Mouse (Mus musculus): Measurements from ENCODE around the gene Gm20388.

Gene Gm20388

DNA sequence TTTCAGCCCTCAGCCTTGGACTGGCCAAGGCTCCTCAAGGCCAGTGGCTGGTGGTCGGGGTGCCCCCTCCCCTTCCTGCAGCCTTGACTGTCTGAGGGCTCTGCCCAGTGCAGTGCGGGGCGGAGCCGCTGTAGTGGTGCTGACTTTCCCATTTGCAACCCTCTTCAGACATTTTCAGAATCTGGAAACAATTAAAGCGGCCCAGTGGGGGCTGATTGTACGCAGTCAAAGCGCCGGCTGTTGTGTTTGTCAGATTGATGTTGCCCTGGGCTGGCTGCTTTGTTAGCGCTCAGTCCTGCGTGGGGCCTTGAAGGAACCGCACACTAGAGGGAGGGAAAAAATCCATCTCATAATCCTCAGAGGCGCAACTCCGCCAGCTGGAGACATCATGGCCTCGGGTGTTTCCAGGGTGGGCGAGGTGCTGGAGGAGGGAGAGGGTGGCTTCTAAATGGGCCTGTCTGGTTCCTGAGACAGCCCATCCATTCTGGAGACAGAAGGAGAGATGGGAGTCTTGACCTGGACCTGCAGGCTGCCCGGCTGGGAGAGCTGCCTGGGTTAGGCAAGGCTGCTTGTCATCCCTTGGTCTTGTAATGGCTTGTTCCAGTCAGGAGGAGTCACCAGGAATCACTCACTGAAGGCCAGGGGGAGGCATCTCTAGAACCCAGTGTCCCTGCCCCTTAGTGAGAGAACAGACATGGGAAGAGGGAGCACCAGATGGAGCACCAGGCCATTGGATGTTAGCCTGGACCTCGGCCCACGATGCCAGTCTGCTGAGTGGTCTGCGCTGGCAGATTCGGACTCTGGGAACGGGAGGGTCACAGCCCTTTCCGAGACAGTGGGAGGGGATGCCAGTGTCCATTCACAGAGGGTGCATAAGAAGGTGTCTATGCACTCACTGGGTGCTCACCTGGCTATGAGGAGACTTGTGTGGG, 388.2 kb downstream of the Gm20388 start:
- DNase-seq, result peak; percentile 91

DNA sequence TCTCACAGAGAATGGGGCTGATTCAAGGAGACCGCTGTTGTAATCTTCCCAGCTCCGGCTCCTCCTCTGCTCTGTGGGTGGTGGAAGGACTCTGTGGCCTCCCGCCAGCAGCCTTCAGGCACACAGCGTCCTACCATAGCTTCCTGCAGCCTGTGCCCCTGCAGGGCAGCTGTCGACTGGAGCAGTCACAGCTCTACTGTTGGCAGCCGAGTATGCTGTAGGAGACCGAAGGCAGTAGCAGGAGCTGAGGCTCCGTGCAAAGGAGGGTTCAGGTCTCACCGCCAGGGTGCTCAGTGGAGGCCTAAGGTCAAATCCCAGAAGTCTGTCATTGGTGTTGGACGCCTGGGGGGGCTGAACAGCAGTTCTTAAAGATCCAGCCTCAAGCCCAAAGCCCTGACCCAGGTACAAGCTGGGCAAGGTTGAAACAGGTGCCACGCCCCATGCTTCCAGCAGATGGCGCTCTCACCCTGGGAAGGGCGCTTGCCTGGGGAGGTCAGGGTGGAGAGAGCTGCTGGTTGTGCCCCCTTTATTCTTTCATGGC, 390.0 kb downstream of the Gm20388 start:
- DNase-seq, result peak; percentile 74

DNA sequence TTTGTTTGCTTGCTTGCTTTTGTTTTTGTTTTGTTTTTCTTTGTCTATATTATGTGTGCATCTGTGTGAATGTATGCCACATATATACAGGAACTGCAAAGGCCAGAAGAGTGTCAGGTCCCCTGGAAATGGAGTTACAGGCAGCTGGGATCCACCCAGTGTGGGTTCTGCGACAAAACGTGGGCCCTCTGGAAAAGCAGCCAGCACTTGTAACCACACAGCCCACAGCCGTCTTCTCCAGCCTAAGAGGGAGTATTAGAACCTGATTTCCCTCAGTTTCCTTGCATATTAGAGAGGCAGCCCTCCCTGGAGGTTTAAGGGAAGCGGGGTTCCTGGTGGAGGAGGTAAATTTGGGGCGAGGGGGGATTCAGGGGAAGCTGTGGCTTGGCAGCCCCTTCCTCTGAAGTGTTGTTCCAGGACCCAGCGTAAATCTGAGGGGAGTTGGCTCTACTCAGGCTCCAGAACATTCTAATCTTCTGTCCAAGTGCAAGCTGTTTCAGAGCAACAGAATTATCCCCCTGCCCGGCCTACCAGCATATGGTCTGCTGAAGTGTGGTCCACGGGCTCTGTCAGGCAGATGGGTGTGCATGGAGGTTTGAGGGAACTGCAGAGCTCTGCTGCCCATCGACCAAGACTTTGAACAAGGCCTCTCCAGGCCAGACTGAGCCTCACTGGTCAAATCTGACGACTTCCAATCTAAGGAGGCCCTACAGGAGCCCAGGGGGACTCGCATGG, 392.5 kb downstream of the Gm20388 start:
- no peak for DNase-seq

GRCm38 (mm10) chr8:120304097-120304496, 393.5 kb downstream of the Gm20388 start:
- DNase-seq, result peak; percentile 59

GRCm38 (mm10) chr8:120305800-120306385, 395.3 kb downstream of the Gm20388 start:
- no peak for DNase-seq

DNA sequence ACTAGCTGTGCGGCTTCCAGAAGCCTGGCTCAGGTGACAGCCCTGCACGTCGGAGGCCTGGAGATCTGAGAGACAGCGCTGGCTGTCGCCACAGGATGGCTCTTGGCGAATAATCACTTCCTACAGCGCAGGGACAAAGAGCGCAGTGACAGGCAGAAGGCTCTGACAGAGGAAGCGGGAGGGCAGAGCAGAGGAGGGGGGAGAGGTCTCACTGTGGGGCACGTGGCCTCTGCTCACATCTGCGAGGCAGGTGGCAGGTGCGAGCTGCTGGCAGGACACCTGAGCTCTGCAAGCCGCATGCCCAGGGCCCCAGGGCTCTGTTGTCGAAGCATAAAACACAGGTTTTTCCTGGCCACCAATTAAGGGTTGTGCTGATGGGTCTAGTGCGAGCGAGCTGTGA, 396.5 kb downstream of the Gm20388 start:
- peak; percentile 70 for DNase-seq

- DNase-seq, result no peak
Observed at GRCm38 (mm10) chr8:120307528-120307927, 396.9 kb downstream of the Gm20388 start.

DNA sequence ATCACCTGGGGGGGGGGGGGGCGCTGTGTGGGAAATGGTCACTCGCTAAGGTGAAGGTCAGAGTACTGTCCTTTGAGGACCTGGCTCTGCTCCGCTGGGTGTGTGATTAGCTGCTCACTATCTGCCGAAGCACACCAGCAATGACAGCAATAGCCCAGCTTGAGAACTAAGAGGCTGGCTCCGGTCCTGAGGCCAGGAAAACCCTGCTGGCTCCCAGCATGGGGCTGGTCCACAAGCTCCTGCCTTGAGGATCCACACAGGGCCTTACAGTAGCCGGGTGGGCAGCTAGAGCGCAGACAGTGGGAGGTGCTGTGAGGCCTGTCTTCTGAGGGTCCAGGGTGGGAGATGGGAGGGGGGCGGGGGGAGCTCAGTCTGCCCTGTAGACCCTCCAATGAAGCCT, 397.5 kb downstream of the Gm20388 start:
- DNase-seq, result no peak

DNA sequence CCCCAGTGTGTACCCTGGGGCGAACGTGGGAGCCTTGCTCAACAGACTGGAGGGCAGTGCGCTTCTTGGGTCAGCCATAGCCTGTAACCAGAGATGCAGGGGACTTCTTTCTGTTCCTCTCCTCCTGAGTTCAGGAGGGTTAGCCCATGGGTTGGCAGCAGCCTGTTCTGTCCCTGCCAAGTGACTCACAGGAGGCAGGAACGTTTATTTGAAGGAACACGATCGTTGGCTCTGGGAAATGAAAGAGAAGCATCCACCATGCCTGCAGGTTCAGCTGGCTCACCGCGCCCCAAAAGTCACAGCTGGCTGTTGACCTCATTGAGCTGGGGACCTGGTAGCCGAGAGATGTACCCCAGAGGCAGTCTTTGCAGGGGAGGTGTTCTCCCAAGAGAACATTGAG, 397.9 kb downstream of the Gm20388 start:
- no peak for DNase-seq

DNA sequence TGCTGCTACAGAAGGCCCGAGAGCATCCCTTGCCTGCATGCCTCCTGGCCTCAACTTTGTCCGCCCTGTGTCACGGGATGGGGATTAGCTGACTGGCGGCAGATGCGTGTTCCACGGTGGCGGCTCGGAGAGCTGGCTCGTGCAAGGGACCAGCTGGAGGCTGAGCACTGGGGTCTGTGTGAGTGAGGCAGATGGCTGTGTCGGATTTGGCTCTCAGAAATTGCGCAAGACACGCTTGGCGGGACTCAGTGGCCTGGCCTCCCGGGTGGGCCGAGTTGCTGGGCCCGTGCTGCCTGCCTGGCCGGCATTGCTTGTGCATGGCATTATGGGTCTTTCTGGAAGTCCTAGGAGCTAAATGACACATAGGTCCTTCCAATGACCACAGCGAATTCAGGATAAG, 398.7 kb downstream of the Gm20388 start:
- peak; percentile 68 for DNase-seq

- DNase-seq, result no peak
Observed at GRCm38 (mm10) chr8:120310063-120310462, 399.4 kb downstream of the Gm20388 start.

DNA sequence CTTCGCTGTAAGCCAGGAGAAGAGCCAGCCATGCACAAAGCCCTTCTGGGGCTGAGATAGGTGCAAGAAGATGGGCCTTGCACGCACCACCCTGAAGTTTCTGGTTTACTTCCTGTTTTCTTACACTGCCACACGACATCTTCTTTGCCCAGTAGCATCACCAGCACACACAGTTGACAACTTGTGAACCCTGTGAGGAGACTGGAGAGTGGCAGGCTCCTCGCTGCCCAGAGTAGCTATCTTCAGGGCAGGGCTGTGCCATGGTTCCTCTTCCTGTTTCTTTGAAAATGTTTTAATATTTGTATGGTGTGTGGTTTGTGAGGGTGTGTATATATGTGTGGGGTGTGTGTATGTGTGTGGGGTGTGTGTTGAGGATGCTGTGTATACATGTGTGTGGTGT, 401.8 kb downstream of the Gm20388 start:
- no peak for DNase-seq

DNA sequence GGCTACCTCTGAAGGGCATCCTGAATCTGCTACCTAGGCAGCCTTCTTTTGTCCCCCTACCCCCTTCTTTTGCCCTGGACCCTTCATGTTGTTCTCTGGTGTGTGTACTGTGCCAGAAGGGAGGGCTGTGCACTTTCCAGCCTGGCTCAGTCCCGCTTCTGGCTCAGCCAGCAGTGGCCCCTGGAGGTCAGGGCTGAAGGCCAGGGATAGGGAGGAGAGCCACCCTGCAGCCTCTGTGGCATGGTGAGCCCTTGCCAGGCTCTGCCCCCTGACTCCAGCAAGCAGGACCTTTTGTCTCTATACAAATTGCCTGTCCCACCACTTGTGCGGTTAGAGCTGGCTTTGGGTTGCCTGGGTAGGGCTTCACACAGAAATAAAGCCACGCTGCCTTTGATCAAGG, 403.0 kb downstream of the Gm20388 start:
- DNase-seq, result no peak

DNA sequence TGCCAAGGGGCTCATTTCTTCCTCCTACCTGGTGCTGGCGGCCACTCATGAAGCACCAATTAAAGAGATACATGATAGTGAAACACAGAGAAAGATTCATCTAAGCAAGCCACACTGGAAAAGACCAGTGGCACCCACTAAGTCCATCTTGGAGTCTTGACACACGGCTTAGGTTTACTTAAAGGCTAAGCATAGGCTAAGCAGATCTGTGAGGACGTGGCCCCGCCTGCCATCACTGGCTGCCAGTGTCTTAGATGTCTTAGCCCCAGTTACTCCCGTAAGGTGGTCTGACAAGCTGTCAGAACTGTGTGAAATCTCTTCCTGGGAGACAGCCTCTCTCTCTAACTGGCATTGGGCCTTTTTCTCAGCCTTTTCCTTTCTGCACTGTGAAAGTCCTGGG, 404.3 kb downstream of the Gm20388 start:
- DNase-seq, result no peak

GRCm38 (mm10) chr8:120315644-120316043, 405.0 kb downstream of the Gm20388 start:
- no peak for DNase-seq

DNA sequence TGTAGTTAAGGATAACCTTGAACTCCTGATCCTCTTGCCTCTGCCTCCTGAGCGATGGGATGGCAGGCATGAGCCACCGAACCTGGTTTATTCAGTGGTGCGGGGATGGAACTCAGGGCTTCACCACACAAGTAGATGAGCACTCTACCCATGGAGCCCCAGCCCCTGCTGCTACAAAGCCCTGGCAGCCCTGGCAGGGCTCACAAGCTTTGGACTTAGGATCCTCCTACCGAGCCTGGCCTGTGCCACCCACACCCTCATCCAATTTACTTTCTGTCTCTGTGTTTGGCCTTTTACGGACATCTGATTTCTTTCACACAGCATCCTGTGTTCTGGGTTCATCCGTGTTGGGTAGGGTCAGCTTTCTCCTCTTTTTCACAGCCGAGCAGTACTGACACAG, 406.1 kb downstream of the Gm20388 start:
- DNase-seq, result no peak

DNA sequence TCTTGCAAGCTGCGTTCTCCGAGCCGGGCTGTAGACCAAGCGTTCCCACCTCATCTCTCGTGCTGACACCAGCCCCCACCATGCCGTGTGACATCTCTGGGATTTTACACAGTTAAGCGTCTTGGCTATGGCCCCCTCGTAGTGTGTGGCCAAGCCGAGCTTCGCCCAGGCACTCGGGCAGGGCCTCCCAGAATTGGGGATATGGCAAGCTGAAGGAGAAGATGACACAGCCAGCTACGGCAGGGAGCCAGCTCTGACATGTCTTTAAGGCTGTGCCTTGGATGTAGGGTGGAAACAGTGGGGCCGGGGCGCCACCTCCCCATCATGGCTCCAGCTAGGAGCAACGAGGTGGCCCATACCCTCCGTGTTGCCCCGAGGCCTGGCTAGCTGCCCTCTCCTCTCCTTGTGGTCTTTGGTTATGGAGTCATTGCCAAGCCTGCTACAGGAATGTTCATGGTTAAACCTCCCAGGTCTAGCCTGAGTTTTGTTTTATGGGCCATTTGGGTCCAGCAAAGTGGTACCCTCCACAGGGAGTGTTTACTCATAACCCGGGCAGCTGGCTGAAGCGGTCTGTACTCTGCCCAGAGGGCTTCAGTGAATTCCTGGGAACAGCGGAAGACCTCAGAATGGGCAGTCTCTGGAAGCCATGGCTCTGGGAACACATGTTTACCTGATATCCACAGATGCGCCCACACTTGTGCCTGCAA, 406.6 kb downstream of the Gm20388 start:
- no peak for DNase-seq

DNA sequence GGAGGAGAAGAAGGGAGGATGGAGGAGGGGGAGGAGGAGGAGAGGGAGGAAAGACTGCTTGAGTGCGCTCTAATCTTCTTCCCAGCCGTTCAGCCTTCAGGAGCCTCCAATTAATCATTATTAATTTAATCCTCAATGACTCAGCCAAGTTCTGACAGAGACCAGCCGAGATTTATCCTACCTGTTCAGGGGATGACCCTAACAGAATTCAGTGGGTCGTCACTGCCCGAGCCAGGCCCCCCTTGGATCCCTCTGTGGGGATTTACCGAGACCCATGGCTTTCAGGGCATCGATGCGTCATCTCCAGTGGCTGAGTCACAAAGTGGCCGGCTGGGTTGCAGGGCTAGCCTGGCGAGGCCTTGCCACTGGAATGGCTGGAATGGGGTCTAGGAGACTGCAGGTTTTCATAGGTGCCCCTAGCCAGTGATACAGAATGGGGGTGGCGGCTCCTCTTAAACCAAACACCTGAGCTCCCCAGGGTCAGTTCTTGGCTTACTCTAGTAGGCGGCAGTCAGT, 407.9 kb downstream of the Gm20388 start:
- no peak for DNase-seq

DNA sequence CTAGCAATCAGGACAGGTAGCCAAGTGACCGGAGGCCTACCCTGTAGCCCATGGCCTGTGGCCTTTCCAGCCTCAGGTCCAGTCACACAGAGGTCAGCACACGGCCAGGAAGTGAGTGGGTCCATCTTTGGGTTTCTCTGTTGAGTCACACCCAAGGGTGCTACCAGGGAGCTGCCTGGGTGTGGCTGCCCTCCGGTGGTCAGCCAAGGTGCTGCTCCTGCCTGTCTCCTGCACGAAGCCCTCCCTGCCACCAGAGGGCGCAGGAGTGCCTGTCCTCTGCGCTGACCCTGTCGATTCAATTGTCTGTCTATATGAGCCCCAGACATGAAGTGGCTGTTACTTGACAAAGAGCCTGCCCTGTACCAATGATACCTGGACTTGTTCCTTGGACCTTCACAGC, 408.8 kb downstream of the Gm20388 start:
- DNase-seq, result peak; percentile 73

- no peak for DNase-seq
Observed at GRCm38 (mm10) chr8:120320146-120320545, 409.5 kb downstream of the Gm20388 start.

DNA sequence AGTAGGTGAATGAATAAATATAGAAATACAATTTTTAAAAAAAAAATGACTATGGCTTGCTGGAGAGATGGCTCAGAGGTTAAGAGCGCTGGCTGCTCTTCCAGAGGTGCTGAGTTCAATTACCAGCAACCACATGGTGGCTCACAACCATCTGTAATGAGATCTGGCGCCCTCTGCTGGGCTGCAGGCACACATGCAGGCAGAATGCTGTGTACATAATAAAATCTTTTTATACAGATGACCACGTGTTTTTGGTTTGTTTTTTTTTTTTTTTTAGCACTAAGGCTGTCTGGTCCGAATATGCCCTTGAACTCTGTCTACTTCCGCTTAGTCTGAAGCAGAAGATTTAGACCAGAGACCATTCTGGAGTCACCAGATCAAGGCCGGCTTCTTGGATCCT, 411.1 kb downstream of the Gm20388 start:
- no peak for DNase-seq

GRCm38 (mm10) chr8:120322956-120323448, 412.4 kb downstream of the Gm20388 start:
- peak; percentile 91 for DNase-seq
